Mouse (Mus musculus): ENCODE data around the gene Lsm3. TPM values are rescaled to one million over a fixed set of nuclear protein-coding genes. Genes with fewer than 3 reads are reported as not detected.

Lsm3 gene
- total RNA-seq, 2 experiments from 2014 or later, result 25.7 to 28.9 TPM

GRCm38 (mm10) chr6:91506036-91506435, 9.7 kb upstream of the Lsm3 start:
- DNase-seq, result no peak
- intact Hi-C loops (cut with DNase I), result loop anchor here (5.0 kb wide), 2 partner anchors 89 to 219 kb away; no protein-coding TSS in a partner anchor

- DNase-seq, result no peak
- intact Hi-C loops (cut with DNase I), result loop anchor here (2.0 to 5.0 kb wide), 3 partner anchors 35 to 221 kb away; partner anchors contain the start of genes Chchd4 and Tmem43
These were observed 7.7 kb upstream of the Lsm3 start for GRCm38 (mm10) chr6:91508041-91508440.

GRCm38 (mm10) chr6:91509326-91509725, 6.4 kb upstream of the Lsm3 start:
- DNase-seq, result peak; percentile 60 to 73
- intact Hi-C loops (cut with DNase I), result loop anchor here (2.0 to 5.0 kb wide), 3 partner anchors 37 to 222 kb away; partner anchors contain the start of genes Chchd4 and Tmem43

GRCm38 (mm10) chr6:91510211-91510610, 5.5 kb upstream of the Lsm3 start:
- no peak for DNase-seq
- intact Hi-C loops (cut with DNase I), result no loop called here

GRCm38 (mm10) chr6:91514135-91514534, 1.6 kb upstream of the Lsm3 start:
- DNase-seq, result no peak
- intact Hi-C loops (cut with DNase I), result no loop called here

GRCm38 (mm10) chr6:91514737-91515362, 878 bp upstream of the Lsm3 start:
- intact Hi-C loops (cut with DNase I), result no loop called here
- no peak for DNase-seq

- intact Hi-C loops (cut with DNase I), result no loop called here
- DNase-seq, result no peak
These were observed 2.8 kb downstream of the Lsm3 start for GRCm38 (mm10) chr6:91518454-91519020.

GRCm38 (mm10) chr6:91522816-91523215, 7.1 kb downstream of the Lsm3 start:
- intact Hi-C loops (cut with DNase I), result loop anchor here (10.0 kb wide), 1 partner anchor 332 kb away; no protein-coding TSS in a partner anchor
- DNase-seq, result no peak

- DNase-seq, result no peak
- intact Hi-C loops (cut with DNase I), result loop anchor here (10.0 kb wide), 1 partner anchor 329 kb away; no protein-coding TSS in a partner anchor
These were observed 9.8 kb downstream of the Lsm3 start for GRCm38 (mm10) chr6:91525544-91525943.

- intact Hi-C loops (cut with DNase I), result loop anchor here (1.0 to 10.0 kb wide), 2 partner anchors 214 to 327 kb away; no protein-coding TSS in a partner anchor
- DNase-seq, result no peak
These were observed 11.6 kb downstream of the Lsm3 start for GRCm38 (mm10) chr6:91527227-91527860.

GRCm38 (mm10) chr6:91528265-91528664, 12.5 kb downstream of the Lsm3 start:
- intact Hi-C loops (cut with DNase I), result loop anchor here (10.0 kb wide), 1 partner anchor 327 kb away; no protein-coding TSS in a partner anchor

GRCm38 (mm10) chr6:91530673-91531072, 14.9 kb downstream of the Lsm3 start:
- intact Hi-C loops (cut with DNase I), result no loop called here
- no peak for DNase-seq

More at GRCm38 (mm10) chr6:91528265-91528664, 12.5 kb downstream of the Lsm3 start:
- peak; percentile 37 to 46 for DNase-seq

GRCm38 (mm10) chr6:91531276-91531675, 15.5 kb downstream of the Lsm3 start:
- DNase-seq, result no peak
- intact Hi-C loops (cut with DNase I), result no loop called here

- intact Hi-C loops (cut with DNase I), result no loop called here
- no peak for DNase-seq
These were observed 16.9 kb downstream of the Lsm3 start for GRCm38 (mm10) chr6:91532661-91533060.

- intact Hi-C loops (cut with DNase I), result no loop called here
These were observed 17.6 kb downstream of the Lsm3 start for GRCm38 (mm10) chr6:91533359-91533758.

GRCm38 (mm10) chr6:91533771-91534170, 18.0 kb downstream of the Lsm3 start:
- intact Hi-C loops (cut with DNase I), result no loop called here

More at GRCm38 (mm10) chr6:91533359-91533758, 17.6 kb downstream of the Lsm3 start:
- DNase-seq, result no peak

GRCm38 (mm10) chr6:91534268-91534667, 18.5 kb downstream of the Lsm3 start:
- no peak for DNase-seq
- intact Hi-C loops (cut with DNase I), result no loop called here

More at GRCm38 (mm10) chr6:91533771-91534170, 18.0 kb downstream of the Lsm3 start:
- no peak for DNase-seq

GRCm38 (mm10) chr6:91535231-91535630, 19.5 kb downstream of the Lsm3 start:
- intact Hi-C loops (cut with DNase I), result no loop called here
- DNase-seq, result no peak

- intact Hi-C loops (cut with DNase I), result no loop called here
- DNase-seq, result no peak
These were observed 20.5 kb downstream of the Lsm3 start for GRCm38 (mm10) chr6:91536047-91536765.

- intact Hi-C loops (cut with DNase I), result no loop called here
- no peak for DNase-seq
These were observed 25.5 kb downstream of the Lsm3 start for GRCm38 (mm10) chr6:91541276-91541675.

- DNase-seq, result no peak
- intact Hi-C loops (cut with DNase I), result no loop called here
These were observed 27.3 kb downstream of the Lsm3 start for GRCm38 (mm10) chr6:91543056-91543455.
